Mouse (Mus musculus): ENCODE data around the gene Ptges2.

Gene Ptges2

GRCm38 (mm10) chr2:32416556-32416955 lies 20.9 kb downstream of the Ptges2 start:
- DNase-seq = no peak

GRCm38 (mm10) chr2:32417486-32417885 lies 21.8 kb downstream of the Ptges2 start:
- no peak for DNase-seq

GRCm38 (mm10) chr2:32418430-32419151 lies 22.9 kb downstream of the Ptges2 start:
- peak; percentile 63 to 87 for DNase-seq

GRCm38 (mm10) chr2:32419359-32419758 lies 23.7 kb downstream of the Ptges2 start:
- peak; percentile 89 to 94 for DNase-seq

- peak in 1 of 2 experiments; percentile 76 for DNase-seq
Observed at GRCm38 (mm10) chr2:32420066-32420608, 24.4 kb downstream of the Ptges2 start.

GRCm38 (mm10) chr2:32420647-32421046 lies 25.0 kb downstream of the Ptges2 start:
- peak in 1 of 2 experiments; percentile 78 for DNase-seq

GRCm38 (mm10) chr2:32421851-32422251 lies 26.2 kb downstream of the Ptges2 start:
- peak; percentile 73 to 86 for DNase-seq

GRCm38 (mm10) chr2:32423481-32424331 lies 28.0 kb downstream of the Ptges2 start:
- DNase-seq = peak; percentile 83 to 95

GRCm38 (mm10) chr2:32424796-32425195 lies 29.1 kb downstream of the Ptges2 start:
- peak in 1 of 2 experiments; percentile 33 for DNase-seq

- DNase-seq = peak in 1 of 2 experiments; percentile 30
Observed at GRCm38 (mm10) chr2:32425568-32425967, 29.9 kb downstream of the Ptges2 start.

GRCm38 (mm10) chr2:32426141-32426540 lies 30.4 kb downstream of the Ptges2 start:
- peak in 1 of 2 experiments; percentile 28 for DNase-seq

- peak in 1 of 2 experiments; percentile 29 for DNase-seq
Observed at GRCm38 (mm10) chr2:32427720-32428119, 32.0 kb downstream of the Ptges2 start.

- DNase-seq = peak in 1 of 2 experiments; percentile 48
Observed at GRCm38 (mm10) chr2:32428262-32428722, 32.6 kb downstream of the Ptges2 start.

GRCm38 (mm10) chr2:32429215-32429891 lies 33.7 kb downstream of the Ptges2 start:
- DNase-seq = peak in 1 of 2 experiments; percentile 26

GRCm38 (mm10) chr2:32430701-32431676 lies 35.3 kb downstream of the Ptges2 start:
- peak; percentile 79 to 92 for DNase-seq

GRCm38 (mm10) chr2:32436686-32437372 lies 41.1 kb downstream of the Ptges2 start:
- peak in 1 of 2 experiments; percentile 62 for DNase-seq

- DNase-seq = no peak
Observed at GRCm38 (mm10) chr2:32437612-32438166, 42.0 kb downstream of the Ptges2 start.

- DNase-seq = peak in 1 of 2 experiments; percentile 36
Observed at GRCm38 (mm10) chr2:32438733-32439132, 43.0 kb downstream of the Ptges2 start.

- DNase-seq = peak in 1 of 2 experiments; percentile 33
Observed at GRCm38 (mm10) chr2:32439177-32439576, 43.5 kb downstream of the Ptges2 start.

GRCm38 (mm10) chr2:32440164-32440563 lies 44.5 kb downstream of the Ptges2 start:
- peak in 1 of 2 experiments; percentile 32 for DNase-seq
